8 mouse cellular contexts compared by ENCODE assay signal in the genomic region with DNA sequence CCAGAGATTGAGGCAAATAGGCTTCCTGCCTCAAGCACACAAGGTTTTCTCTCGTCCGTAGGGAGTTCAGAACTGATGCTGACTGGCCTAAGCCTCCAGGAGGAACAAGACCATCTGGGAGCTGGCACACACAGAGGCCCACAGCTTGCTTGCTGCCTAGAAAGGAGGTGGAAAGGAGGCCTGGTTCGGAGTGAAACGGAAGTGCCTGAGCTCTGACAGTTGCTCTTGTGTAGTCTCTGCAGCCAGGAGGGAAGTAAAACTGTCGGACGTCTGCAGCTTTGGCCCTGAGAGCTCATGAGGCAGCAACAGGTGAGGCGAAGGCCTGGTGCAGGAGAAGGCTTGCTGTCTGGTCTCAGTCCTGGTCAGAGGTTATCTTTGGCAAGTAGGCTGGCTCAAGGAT. TPM values are rescaled to one million over a fixed set of nuclear protein-coding genes. Genes with fewer than 3 reads are reported as not detected.
DNase-seq lines count a peak whose midpoint lies in the region; ATAC-seq lines count a peak whose summit lies in the region.

A gene (plus strand): TSS at position 246 of the 400 bp plus-strand sequence.

- ATAC-seq in frontal cortex, adult (ENCODE audit: low TSS enrichment), result peak; percentile 50; the same call in 1 of the 2 replicates
- ATAC-seq in hindbrain, embryonic 11.5 days (ENCODE audit: low FRiP score), result no peak
- ATAC-seq in midbrain, embryonic 16.5 days, result no peak

- H3K4me3 ChIP-seq in forebrain, embryonic 10.5 days, result no peak within 1 kb of the TSS
- no peak within 1 kb of the TSS for H3K4me3 ChIP-seq in hindbrain, embryonic 11.5 days (ENCODE audit: low read depth, low read length)
- H3K4me3 ChIP-seq in midbrain, embryonic 16.5 days (ENCODE audit: low read depth, low read length), result no peak within 1 kb of the TSS

- H3K9ac ChIP-seq in hindbrain, embryonic 11.5 days (ENCODE audit: low read depth, low read length), result no peak within 1 kb of the TSS
- no peak within 1 kb of the TSS for H3K9ac ChIP-seq in midbrain, embryonic 16.5 days (ENCODE audit: low read depth, low read length)

- intact Hi-C loops in left cerebral cortex, postnatal 4 days (cut with DNase I), result no loop called here

- no peak within 1 kb of the TSS for H3K27ac ChIP-seq in forebrain, embryonic 10.5 days
- no peak within 1 kb of the TSS for H3K27ac ChIP-seq in hindbrain, embryonic 11.5 days (ENCODE audit: low read depth, low read length)
- no peak within 1 kb of the TSS for H3K27ac ChIP-seq in midbrain, embryonic 16.5 days (ENCODE audit: low read length)

- 80% methylated on average over 7 of the region's 7 CpGs for WGBS in forebrain, embryonic 10.5 days
- WGBS in hindbrain, embryonic 11.5 days, result 72% methylated on average over 7 of the region's 7 CpGs
- WGBS in midbrain, embryonic 16.5 days, result 78% methylated on average over 7 of the region's 7 CpGs

- H3K9me3 ChIP-seq in forebrain, embryonic 10.5 days, result no peaks in the 10 kb centered on the region
- H3K9me3 ChIP-seq in hindbrain, embryonic 11.5 days (ENCODE audit: control insufficient read depth, low read length), result no peaks in the 10 kb centered on the region
- no peaks in the 10 kb centered on the region for H3K9me3 ChIP-seq in midbrain, embryonic 16.5 days (replicated peaks; ENCODE audit: control insufficient read depth, low read length, poor library complexity, severe bottlenecking)

- no peaks in the 10 kb centered on the region for H3K4me1 ChIP-seq in forebrain, embryonic 10.5 days
- no peaks in the 10 kb centered on the region for H3K4me1 ChIP-seq in hindbrain, embryonic 11.5 days (replicated peaks; ENCODE audit: control insufficient read depth, insufficient read depth, low read length)
- no peaks in the 10 kb centered on the region for H3K4me1 ChIP-seq in midbrain, embryonic 16.5 days (ENCODE audit: control insufficient read depth, insufficient read depth, low read length)

- no peaks in the 10 kb centered on the region for H3K27me3 ChIP-seq in forebrain, embryonic 10.5 days (ENCODE audit: poor library complexity, severe bottlenecking)
- H3K27me3 ChIP-seq in hindbrain, embryonic 11.5 days (ENCODE audit: control insufficient read depth, insufficient read depth, low read length), result no peaks in the 10 kb centered on the region
- no peaks in the 10 kb centered on the region for H3K27me3 ChIP-seq in midbrain, embryonic 16.5 days (ENCODE audit: control insufficient read depth, insufficient read depth, low read depth, low read length)

- DNase-seq in frontal cortex, postnatal 25 days (ENCODE audit: low spot score in 2 of 2), result no peak
- DNase-seq in T-cell, adult 2 months (ENCODE audit: low spot score), result peak; percentile 33
- DNase-seq in forebrain, embryonic 10.5 days (ENCODE audit: extremely low spot score, low spot score), result no peak
- no peak for DNase-seq in hindbrain, embryonic 11.5 days (ENCODE audit: low spot score)
- DNase-seq in left cerebral cortex, postnatal 4 days, result peak; percentile 29
- peak; percentile 69 for DNase-seq in thymus, postnatal 4 days

- no peak within 1 kb of the TSS for H3K4me2 ChIP-seq in hindbrain, embryonic 11.5 days (replicated peaks; ENCODE audit: low read depth, low read length)
- no peak within 1 kb of the TSS for H3K4me2 ChIP-seq in midbrain, embryonic 16.5 days (ENCODE audit: low read length)

- no peaks in the 10 kb centered on the region for H3K36me3 ChIP-seq in forebrain, embryonic 10.5 days (replicated peaks)
- no peaks in the 10 kb centered on the region for H3K36me3 ChIP-seq in hindbrain, embryonic 11.5 days (ENCODE audit: control insufficient read depth, insufficient read depth, low read length)
- H3K36me3 ChIP-seq in midbrain, embryonic 16.5 days (ENCODE audit: control insufficient read depth, insufficient read depth, low read length), result no peaks in the 10 kb centered on the region

RNA-seq across cellular contexts. Expression of the gene that starts here (rescaled TPM):
- polyA plus RNA-seq in forebrain, embryonic 10.5 days (2016; fragmentation: Nextera tagmentation; extraction: Ambion mirVana), result 19.5 and 20.3 TPM in 2 replicates
- 27.8 and 34.5 TPM in 2 replicates for polyA plus RNA-seq in hindbrain, embryonic 11.5 days (2014; fragmentation: Nextera tagmentation; extraction: Ambion mirVana)
- total RNA-seq in left cerebral cortex, postnatal 4 days (2021), result 100 to 1,000 TPM; 107 to 122 TPM
- polyA plus RNA-seq in midbrain, embryonic 16.5 days (2015; fragmentation: Nextera tagmentation; extraction: Ambion mirVana), result 42.0 and 45.2 TPM in 2 replicates

Comparison
In these comparisons a context has a peak if more than half of its experiments do, and no peak if none do; other contexts are left out.
1. DNase-seq: peak in T-cell, adult 2 months (single experiment), left cerebral cortex, postnatal 4 days (single experiment) and thymus, postnatal 4 days (single experiment); none in frontal cortex, postnatal 25 days (0 of 2), forebrain, embryonic 10.5 days (single experiment) and hindbrain, embryonic 11.5 days (single experiment).